Mouse (Mus musculus) hematopoietic stem cell, adult 5-6 weeks (primary cell): Measurements from ENCODE around the gene Pih1h3b. TPM values are rescaled to one million over a fixed set of nuclear protein-coding genes. Genes with fewer than 3 reads are reported as not detected.

Experiments used
- ATAC-seq, 2 experiments: fragments of 125-278 bp in 1 of 2; replicated peaks in 1 of 2; 2 replicates each; pipeline ENCODE4 v1.8.0; 2016 to 2017; ENCODE audit warnings: inconsistent platforms in 2 of 2, mild to moderate bottlenecking in 2 of 2, moderate number of reproducible peaks in 2 of 2, low read depth in 1 of 2, moderate TSS enrichment in 1 of 2; ENCODE audit not compliant: low FRiP score in 2 of 2, poor library complexity in 2 of 2, severe bottlenecking in 2 of 2, insufficient read depth in 1 of 2, low TSS enrichment in 1 of 2
- total RNA-seq: library from RNA; stranded (forward); fragments of 172-1452, 232-1000 nt; gene quantifications from 2 replicates; pipeline ENCODE4 v1.2.3, GENCODE M21; 2017

Gene Pih1h3b
- total RNA-seq, result not detected in 2 replicates

GRCm38 (mm10) chrX:140062135-140062975, at the start of gene Pih1h3b, which contains the start of gene Nup62cl:
Gene Pih1h3b, plus strand, starts transcription at chrX:140062879.
Gene Nup62cl, minus strand, starts transcription at chrX:140062712.
- peak; percentile 85 to 96 for ATAC-seq

DNA sequence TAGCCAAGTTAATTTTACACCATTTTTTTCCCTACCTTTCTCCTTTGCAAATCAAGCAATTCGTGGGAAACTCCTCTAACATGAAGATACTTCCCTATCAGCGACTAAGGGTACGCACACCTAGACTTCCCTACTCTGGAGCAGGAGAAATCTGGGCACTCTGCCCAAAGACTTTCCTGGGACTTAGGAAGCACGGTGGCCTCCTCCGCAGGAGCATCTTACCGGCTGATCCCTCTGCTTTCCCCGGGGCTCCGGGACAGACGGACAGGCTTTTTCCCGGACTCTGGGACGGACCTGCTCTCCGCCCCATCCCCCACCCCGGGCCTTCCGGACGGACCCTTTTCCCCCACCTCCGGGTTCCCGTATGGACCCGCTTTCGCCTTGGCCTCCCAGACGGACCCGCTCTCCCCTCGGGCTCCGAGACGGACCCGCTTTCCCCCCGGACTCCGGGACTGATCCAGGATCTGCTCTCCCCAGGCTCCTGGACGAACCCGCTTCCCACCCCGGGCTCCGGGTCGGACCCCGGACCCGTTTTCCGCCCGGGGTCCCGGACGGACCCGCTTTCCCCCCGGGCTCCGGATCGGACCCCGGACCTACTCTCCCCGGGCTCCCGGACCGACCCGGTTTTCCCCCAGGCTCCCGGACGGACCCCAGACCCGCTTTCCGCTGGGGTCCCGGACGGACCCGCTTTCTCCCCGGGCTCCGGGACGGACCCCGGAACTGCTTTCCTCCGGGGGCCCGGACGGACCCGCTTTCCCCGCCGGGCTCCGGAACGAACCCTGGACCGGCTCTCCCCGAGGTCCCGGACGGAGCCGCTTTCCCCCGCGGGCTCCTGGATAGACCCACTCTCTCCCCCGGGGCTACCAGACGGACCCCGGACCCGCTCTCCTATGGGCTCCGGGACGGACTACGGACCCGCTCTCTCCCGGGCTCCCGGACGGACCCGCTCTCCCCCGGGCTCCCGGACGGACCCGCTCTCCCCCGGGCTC, 1.5 kb upstream of the Pih1h3b start:
- no peak for ATAC-seq

- no peak for ATAC-seq
Observed at GRCm38 (mm10) chrX:140082535-140082934, 19.9 kb downstream of the Pih1h3b start.

DNA sequence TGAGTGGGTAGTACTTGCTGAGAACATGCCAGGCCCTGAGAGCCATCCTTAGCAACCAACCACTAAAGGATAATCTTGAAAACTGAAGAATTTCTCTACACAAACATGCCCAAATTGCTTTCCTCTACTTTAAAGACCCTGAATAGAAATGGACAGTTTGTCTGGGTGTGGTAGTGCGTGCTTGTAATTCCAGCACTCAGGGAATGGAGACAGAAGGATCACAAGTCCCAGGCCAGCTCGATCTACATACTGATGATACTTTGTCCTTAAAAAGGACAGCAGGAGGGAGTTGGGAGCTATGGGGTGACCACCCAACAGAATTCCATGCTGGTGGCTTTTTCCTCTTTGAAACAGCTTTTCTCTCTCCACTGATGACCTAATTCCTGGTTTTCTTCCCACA, 31.4 kb downstream of the Pih1h3b start:
- no peak for ATAC-seq

Other genes with a start within 250 kb of the Pih1h3b start
- gene Morc4, start 191.2 kb upstream of the Pih1h3b start, total RNA-seq, result 3.6 and 6.9 TPM in 2 replicates
- 14.7 and 29.3 TPM in 2 replicates for gene Rbm41, start 64.3 kb upstream of the Pih1h3b start, total RNA-seq
- not detected in 2 replicates for gene Nup62cl, start 167 bp upstream of the Pih1h3b start, total RNA-seq